Mouse (Mus musculus) ES-E14 (cell line): Measurements from ENCODE around the gene Lims1. TPM values are rescaled to one million over a fixed set of nuclear protein-coding genes. Genes with fewer than 3 reads are reported as not detected.

ENCODE experiments used
- DNase-seq: peaks from one replicate; pipeline ENCODE4 v3.0.0-alpha.2; 2013; ENCODE audit warnings: low read depth, low spot score
- H3K27ac ChIP-seq: 2 replicates; pipeline ENCODE4 v1.5.1; 2012; ENCODE audit warnings: low read depth, mild to moderate bottlenecking, low read length, moderate library complexity, mixed read lengths; ENCODE audit not compliant: poor library complexity, insufficient read depth, severe bottlenecking
- H3K36me3 ChIP-seq: 2 replicates; pipeline ENCODE4 v1.6.1; 2012; ENCODE audit warnings: mild to moderate bottlenecking, low read length, moderate library complexity, mixed read lengths; ENCODE audit not compliant: control insufficient read depth, poor library complexity, insufficient read depth, severe bottlenecking
- H3K4me1 ChIP-seq, 2 experiments: fragments of 150-350 bp in 1 of 2; sonication (generic) in 1 of 2; 2 replicates each; pipeline ENCODE4 v1.6.1; 2012; ENCODE audit warnings: low read length in 2 of 2, mild to moderate bottlenecking in 1 of 2, mixed read lengths in 1 of 2; ENCODE audit not compliant: control insufficient read depth in 2 of 2, insufficient read depth in 2 of 2, poor library complexity in 1 of 2
- H3K4me3 ChIP-seq, 2 experiments: fragments of 150-350 bp in 1 of 2; sonication (generic) in 1 of 2; 2 replicates each; pipeline ENCODE4 v1.5.1; 2012; ENCODE audit warnings: low read length in 2 of 2, low read depth in 1 of 2, mild to moderate bottlenecking in 1 of 2, mixed read lengths in 1 of 2; ENCODE audit not compliant: insufficient read depth in 1 of 2, poor library complexity in 1 of 2, severe bottlenecking in 1 of 2
- H3K9ac ChIP-seq: 2 replicates; pipeline ENCODE4 v1.6.1; 2012; ENCODE audit warnings: low read depth, mild to moderate bottlenecking, low read length, mixed read lengths; ENCODE audit not compliant: poor library complexity, insufficient read depth, severe bottlenecking
- H3K9me3 ChIP-seq: fragments of 150-350 bp; sonication (generic); 2 replicates; pipeline ENCODE4 v1.6.1; 2012; ENCODE audit warnings: low read depth, mild to moderate bottlenecking, low read length; ENCODE audit not compliant: control insufficient read depth, insufficient read depth
- CHD2 ChIP-seq: IDR thresholded peaks from 2 replicates; pipeline ENCODE4 v1.6.1; 2014; ENCODE audit warnings: mild to moderate bottlenecking, low read depth, low read length, inconsistent platforms
- HCFC1 ChIP-seq: IDR thresholded peaks from 2 replicates; pipeline ENCODE4 v1.6.1; 2012; ENCODE audit warnings: low read length, inconsistent platforms, borderline replicate concordance; ENCODE audit not compliant: insufficient read depth
- MAFK ChIP-seq: IDR thresholded peaks from 2 replicates; pipeline ENCODE4 v1.6.1; 2014; ENCODE audit warnings: mild to moderate bottlenecking, low read depth, low read length, inconsistent platforms; ENCODE audit not compliant: insufficient read depth
- ZC3H11A ChIP-seq: IDR thresholded peaks from 2 replicates; pipeline ENCODE4 v1.6.1; 2012; ENCODE audit warnings: low read depth, mild to moderate bottlenecking, inconsistent platforms, low read length, borderline replicate concordance
- ZNF384 ChIP-seq: IDR thresholded peaks from 2 replicates; pipeline ENCODE4 v1.6.1; 2012; ENCODE audit warnings: low read depth, low read length, inconsistent platforms
- in situ Hi-C, 2 experiments: fragments of 600-800 bp; cut with MboI; formaldehyde crosslinking; loops; one replicate each; pipeline ENCODE4 v1.15.1; 2025; ENCODE audit warnings: low sequenced_read_pairs in 2 of 2, inconsistent platforms in 1 of 2; ENCODE audit not compliant: unreplicated experiment in 2 of 2
- total RNA-seq: library from RNA; depleted of rRNA; stranded (reverse); fragments of 300-350 nt; gene quantifications from 2 replicates; pipeline ENCODE4 v1.2.3, GENCODE M21; 2012; rRNA removed

Lims1 gene
- total RNA-seq, 1 experiment = 51.0 TPM

- Histone ChIP-seq H3K9me3 (no peaks in the 10 kb centered on the region), H3K27ac (no peak overlapping the region), H3K9ac (no peak overlapping the region), H3K4me1 (no peaks in the 10 kb centered on the region), H3K4me3 (no peak overlapping the region), H3K36me3 (peaks cover 7% of the 10 kb centered on the region)
- in situ Hi-C loops = no loop called here
- TF ChIP-seq ZC3H11A = no peak
- no peak for TF ChIP-seq ZNF384
- TF ChIP-seq CHD2 = no peak
- no peak for TF ChIP-seq HCFC1
- no peak for TF ChIP-seq MAFK
- DNase-seq = no peak
These were observed 136.6 kb downstream of the Lims1 start for GRCm38 (mm10) chr10:58459896-58460295.

Other genes starting within 250 kb of the Lims1 start
- 2.2 and 3.5 TPM in 2 replicates for gene AW822073, start 98.5 kb upstream of the Lims1 start, total RNA-seq
- gene Duxf3, start 90.8 kb upstream of the Lims1 start, total RNA-seq = 2.7 and 3.1 TPM in 2 replicates
- 0.21 and 0.40 TPM in 2 replicates for gene Gm4981, start 86.8 kb upstream of the Lims1 start, total RNA-seq
- 17.8 and 19.6 TPM in 2 replicates for gene Gcc2, start 68.0 kb upstream of the Lims1 start, total RNA-seq
- 108 and 124 TPM in 2 replicates for gene Ranbp2, start 123.5 kb downstream of the Lims1 start, total RNA-seq
- gene Ccdc138, start 174.5 kb downstream of the Lims1 start, total RNA-seq = 6.6 and 8.0 TPM in 2 replicates